Mouse (Mus musculus): ENCODE measurements around the gene Sun3.

DNA sequence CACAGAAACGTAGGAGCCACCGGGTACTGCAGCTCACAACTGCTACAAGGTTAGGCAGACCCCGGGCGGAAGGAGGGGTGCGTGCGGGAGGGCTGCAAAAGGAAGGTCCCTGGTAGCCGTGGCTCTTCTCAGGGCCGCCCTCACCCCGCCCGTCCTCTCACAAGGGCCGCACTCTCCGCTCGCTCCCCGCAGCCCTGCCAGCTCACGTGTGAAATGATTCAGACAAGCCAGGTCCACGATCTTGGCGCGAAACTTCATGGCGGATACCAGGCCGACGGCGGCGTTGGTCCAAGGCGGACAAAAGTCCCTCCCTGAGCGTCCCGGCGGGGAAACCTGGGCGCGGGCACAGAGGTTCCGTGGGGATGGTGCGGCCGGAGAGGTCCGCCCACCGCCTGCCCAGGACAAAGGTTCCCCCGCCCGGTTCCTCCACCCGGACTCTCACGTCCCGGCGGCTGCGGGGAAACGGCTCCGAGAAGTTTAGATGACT is 37.9 kb downstream of the Sun3 start, which contains the start of gene Hus1:
- TF ChIP-seq CTCF (IDR thresholded peaks at IDR 0.05; ENCODE audit: extremely low read depth, insufficient read depth, low read length) (no peak), POLR2A (IDR thresholded peaks at IDR 0.05; ENCODE audit: extremely low read depth, insufficient read depth, low read length) (peak; percentile 66)
